Mouse (Mus musculus): Measurements from ENCODE around the gene Nudt5.
"Not testable (repeated sequence)": the region's sequence is repeated elsewhere in the genome, so short reads cannot be mapped to it uniquely, and the experiment has no call there.

Gene Nudt5

GRCm38 (mm10) chr2:5844873-5845631 lies at the start of gene Nudt5, which contains the start of gene Cdc123:
TSS of gene Nudt5 (plus strand) at chr2:5845019.
TSS of gene Cdc123 (minus strand) at chr2:5845164.
- DNase-seq (ENCODE audit: low spot score), result peak; percentile 76

DNA sequence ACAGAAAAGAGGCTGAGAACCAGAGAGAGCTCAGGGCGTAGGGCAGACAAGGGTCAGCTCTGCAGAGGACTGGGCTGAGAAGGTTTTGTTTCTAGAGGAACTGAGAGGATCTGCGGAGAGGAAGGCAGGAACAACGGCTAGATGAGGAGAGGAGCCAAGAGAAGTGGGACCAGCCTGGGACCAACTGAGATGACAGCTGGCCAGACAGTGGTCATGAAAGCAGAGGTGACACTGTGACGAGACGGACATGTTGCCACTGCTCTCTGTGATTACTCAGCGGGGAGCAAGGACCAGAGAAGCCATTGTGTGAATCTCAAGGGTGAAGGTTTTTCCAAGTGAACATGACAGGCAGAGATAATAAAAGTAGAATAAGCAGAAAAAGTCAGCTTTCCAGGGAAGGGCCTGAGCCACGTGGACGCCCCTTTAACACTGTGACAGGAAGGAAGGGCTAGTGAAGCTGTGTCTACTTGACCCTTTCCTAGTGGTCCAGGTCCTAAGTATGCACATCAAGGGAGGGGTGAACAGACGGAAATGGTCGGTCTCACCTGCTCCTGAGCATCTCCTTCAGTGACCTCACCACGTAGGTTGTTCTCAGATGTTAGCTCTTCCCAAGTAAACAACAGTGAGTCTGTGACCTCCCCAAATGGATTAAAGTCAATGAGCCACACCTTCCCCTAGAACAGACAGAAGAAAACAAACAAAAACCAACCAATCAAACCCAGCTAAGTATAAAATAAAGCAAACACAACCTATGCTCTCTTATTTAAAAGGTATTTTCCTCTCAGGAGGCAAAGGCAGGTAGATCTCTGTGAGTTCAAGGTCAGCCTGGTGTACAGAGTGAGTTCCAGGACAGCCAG lies 46.8 kb upstream of the Nudt5 start:
- DNase-seq (ENCODE audit: low spot score), result no peak

GRCm38 (mm10) chr2:5801182-5801640 lies 43.6 kb upstream of the Nudt5 start:
- DNase-seq (ENCODE audit: low spot score), result no peak

DNA sequence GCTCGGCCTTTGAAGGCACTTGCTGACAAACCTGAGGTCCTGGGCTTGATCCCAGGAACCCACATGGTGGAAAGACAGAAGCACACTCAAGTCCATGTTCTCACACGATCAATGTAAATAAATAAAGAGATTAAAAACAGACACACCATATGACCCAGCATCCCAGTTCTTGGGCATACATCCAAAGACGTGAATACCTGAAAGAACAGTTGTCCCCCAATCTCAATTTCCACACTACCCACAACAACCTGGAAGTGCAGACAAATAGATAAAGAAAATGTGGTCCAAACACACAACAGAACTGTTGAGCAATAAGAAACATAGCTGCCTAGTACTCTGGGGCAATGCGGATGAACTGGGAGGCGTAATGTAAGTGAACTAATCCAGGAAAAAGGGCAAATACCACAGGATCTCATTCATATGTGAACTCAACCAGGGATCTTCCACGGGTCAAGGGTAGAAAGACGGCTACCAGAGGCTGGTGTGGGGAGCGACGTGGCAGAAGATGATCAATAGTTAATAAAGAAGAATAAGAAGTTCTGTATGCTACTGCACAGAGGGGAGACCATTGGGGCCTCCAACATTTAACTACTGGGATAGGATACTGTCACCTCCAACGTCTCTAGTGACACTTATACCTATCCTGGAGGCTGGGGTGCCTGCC lies 42.8 kb upstream of the Nudt5 start:
- no peak for DNase-seq (ENCODE audit: low spot score)

- DNase-seq (ENCODE audit: low spot score), result no peak
Observed at GRCm38 (mm10) chr2:5804440-5805045, 40.3 kb upstream of the Nudt5 start.

DNA sequence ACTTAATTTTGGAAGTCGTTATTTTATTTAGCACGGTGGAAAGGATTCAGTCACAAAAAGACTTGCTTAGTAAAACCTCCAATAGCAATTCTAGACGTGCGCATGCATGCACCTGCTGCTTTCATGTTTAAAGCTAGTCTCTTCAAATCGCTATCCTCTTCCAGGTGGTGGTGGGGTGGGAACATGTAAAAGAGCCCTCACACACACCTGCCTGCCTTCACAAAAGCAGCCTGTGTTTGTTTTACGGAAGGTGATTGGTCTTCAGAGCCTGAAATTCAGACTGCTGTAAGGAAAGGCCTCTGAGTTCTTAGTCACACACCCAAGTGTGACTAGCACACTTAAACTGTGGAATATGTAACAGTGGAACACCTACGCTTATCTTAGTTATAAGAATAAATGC lies 39.6 kb upstream of the Nudt5 start:
- DNase-seq (ENCODE audit: low spot score), result no peak

DNA sequence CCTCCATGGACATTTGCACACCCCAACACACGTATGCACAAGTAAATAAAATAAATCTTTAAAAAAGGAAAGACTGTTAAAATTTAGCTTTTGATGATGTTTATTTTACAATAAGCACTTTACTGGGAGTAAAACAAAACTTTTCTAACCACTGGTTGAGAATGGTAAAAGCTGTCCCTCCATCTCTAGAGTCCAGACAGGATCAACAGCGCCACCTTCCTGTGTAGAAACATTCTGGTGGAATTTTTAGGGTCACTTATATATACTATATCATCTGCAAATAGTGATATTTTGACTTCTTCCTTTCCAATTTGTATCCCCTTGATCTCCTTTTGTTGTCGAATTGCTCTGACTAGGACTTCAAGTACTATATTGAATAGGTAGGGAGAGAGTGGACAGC lies 38.6 kb upstream of the Nudt5 start:
- not testable (repeated sequence) for DNase-seq (ENCODE audit: low spot score)

DNA sequence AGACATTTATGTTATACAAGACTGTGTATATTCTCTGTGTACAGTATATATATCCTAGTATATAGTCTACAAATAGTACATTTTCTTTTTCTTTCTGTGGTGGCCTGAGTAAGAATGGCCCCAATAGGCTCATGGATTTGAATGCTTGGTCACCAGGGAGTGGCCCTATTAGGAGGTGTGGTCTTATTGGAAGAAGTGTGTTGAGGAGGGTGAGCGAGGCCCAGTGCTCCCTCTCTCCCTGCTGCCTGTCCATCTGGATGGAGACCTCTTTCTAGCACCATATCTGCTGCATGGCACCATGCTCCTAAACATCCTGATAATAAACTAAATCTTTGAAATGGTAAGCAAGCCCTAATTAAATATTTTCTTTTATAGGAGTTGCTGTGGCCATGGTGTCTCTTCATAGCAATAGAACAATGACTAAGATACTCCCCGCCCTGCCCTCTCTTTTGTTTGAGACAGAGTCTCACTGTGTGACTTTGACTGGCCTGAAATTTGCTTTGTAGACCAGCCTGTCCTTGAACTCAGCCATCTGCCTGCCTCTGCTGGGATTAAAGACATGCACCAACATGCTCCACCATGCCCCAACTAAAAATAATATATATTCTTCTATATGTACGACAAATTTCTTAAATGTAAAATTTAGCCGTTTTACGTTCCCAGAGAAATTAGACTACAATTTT lies 34.6 kb upstream of the Nudt5 start:
- DNase-seq (ENCODE audit: low spot score), result no peak

- DNase-seq (ENCODE audit: low spot score), result no peak
Observed at GRCm38 (mm10) chr2:5811235-5811782, 33.5 kb upstream of the Nudt5 start.

DNA sequence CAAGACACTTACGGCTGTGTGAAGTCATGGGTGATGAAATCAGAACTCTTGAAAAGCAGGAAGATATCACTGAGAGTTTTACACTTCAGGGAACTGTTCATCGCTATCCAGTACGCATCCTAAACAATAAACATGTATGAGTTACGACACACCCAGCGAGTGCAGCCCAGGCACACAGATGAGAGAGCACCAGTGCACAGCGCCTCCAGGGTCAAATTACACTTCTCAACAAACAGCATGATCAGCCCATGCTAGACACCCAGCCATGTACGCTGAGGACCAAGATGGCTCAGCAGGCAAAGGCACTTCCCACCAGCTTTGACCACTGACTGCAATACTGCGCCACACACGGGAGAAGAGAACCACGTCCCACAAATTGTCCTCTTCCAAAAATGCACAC lies 23.6 kb upstream of the Nudt5 start:
- no peak for DNase-seq (ENCODE audit: low spot score)

- no peak for DNase-seq (ENCODE audit: low spot score)
Observed at GRCm38 (mm10) chr2:5822449-5822848, 22.4 kb upstream of the Nudt5 start.

- DNase-seq (ENCODE audit: low spot score), result no peak
Observed at GRCm38 (mm10) chr2:5824213-5824612, 20.6 kb upstream of the Nudt5 start.

DNA sequence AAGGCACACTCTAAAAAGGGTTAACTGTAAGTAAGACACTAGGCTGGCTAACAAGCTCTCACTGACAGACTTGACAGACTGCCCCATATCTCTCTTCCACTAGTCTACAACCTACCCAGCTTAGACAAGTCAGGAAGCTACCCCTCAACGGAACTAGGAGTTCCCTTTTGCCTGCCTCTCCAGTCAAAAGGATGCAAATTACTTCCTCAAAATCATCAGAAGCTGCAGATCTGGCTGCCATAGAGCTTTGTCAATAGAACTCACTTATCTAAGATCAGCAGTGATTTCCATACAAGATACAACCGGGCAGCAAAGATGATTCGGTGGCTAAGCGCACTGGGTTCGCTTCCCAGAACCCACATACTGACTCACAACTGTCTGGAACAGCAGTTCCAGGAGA lies 20.1 kb upstream of the Nudt5 start:
- DNase-seq (ENCODE audit: low spot score), result no peak

DNA sequence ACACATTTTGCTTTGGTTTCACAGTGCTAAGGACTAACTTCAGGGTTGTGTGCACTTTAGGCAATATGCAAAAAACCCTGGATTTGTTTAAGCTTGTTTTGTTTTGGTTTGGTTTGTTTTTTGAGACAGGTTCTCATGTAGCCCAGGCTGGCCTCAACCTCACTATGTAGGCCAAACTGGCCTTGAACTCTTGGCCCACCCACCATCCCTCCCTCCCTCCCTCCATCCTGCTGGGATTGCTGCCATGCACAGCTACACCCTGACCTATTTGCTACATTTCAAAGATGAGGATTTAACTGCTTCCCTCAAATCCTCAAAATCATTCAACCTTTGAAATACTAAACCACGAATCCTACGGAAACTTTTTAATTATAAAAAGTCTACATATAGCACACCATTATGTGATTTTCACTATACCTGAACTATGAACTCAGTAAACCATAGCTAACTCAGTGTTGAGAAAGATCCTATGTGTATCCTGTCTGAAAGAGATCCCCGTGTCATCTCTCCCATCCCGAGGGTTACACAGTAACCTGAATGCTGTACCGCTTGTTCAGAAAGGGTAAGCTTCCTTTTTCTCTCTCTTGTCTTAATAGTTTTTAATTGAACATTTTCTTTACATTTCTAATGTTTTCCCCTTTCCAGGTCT lies 19.4 kb upstream of the Nudt5 start:
- DNase-seq (ENCODE audit: low spot score), result no peak

DNA sequence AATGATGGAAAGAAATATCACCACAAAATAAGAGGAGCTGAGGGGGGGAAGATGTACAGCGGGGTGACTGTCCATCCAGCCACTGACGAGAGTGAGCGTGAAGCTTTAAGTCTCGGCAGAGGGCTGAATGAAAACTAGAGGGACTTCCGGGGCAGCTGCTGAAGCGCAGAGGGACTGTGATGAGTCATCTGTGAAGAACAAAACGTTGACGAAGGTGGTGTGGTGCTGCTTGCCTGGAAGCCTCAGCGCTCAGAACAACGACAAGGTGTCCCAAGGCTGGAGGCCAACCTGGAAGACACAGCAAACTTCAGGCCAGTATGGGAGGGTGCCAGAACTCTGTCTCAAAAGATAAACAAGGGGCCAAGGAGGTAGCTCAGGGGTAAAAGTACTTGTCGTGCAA lies 4.0 kb upstream of the Nudt5 start:
- no peak for DNase-seq (ENCODE audit: low spot score)

- no peak for DNase-seq (ENCODE audit: low spot score)
Observed at GRCm38 (mm10) chr2:5844181-5844872, 492 bp upstream of the Nudt5 start.

DNA sequence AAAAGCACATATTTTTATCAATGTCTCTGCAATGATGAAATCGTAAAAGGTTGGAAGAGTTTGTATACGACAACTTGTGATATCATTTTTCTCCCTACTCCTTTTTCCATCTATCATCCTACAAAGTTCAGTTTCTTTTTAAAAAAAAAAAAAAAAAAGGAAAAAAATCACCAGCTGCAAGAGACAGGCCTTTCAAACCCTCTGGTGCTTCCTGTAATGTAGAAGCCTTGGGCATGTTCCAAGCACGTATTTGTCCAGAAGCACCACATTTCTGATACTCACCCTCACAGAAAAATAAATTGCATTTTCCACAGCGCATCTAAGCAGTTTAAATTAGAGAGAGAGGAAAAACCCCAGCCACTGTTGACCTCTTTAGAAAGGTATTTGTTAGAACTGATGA lies 1.0 kb downstream of the Nudt5 start:
- DNase-seq (ENCODE audit: low spot score), result no peak

GRCm38 (mm10) chr2:5851116-5851515 lies 6.3 kb downstream of the Nudt5 start:
- no peak for DNase-seq (ENCODE audit: low spot score)

- no peak for DNase-seq (ENCODE audit: low spot score)
Observed at GRCm38 (mm10) chr2:5851866-5852265, 7.0 kb downstream of the Nudt5 start.

GRCm38 (mm10) chr2:5862834-5863233 lies 18.0 kb downstream of the Nudt5 start, which contains the start of gene Gm13199:
TSS of gene Gm13199 (minus strand) at chr2:5862934.
- no peak for DNase-seq (ENCODE audit: low spot score)

Data from ovary, postnatal 10 days (tissue).